Mouse (Mus musculus) embryonic facial prominence, embryonic 10.5 days (tissue): ENCODE results near the gene Tln1. TPM values are rescaled to one million over a fixed set of nuclear protein-coding genes. Genes with fewer than 3 reads are reported as not detected.
"Not testable (repeated sequence)": the region's sequence is repeated elsewhere in the genome, so short reads cannot be mapped to it uniquely, and the experiment has no call there.

Experiments
- DNase-seq: peaks from one replicate; pipeline ENCODE4 v3.0.0-alpha.2; 2017; ENCODE audit warnings: low spot score
- H3K27ac ChIP-seq: fragments of 300-500 bp; sonication (generic); replicated peaks from 2 replicates; pipeline ENCODE4 v1.5.1; 2016; ENCODE audit warnings: mild to moderate bottlenecking
- H3K27me3 ChIP-seq: fragments of 300-500 bp; sonication (generic); replicated peaks from 2 replicates; pipeline ENCODE4 v1.6.1; 2016; ENCODE audit warnings: low read depth, mild to moderate bottlenecking; ENCODE audit not compliant: poor library complexity, severe bottlenecking
- H3K36me3 ChIP-seq: fragments of 300-500 bp; sonication (generic); replicated peaks from 2 replicates; pipeline ENCODE4 v1.6.1; 2016; ENCODE audit warnings: mild to moderate bottlenecking, moderate library complexity
- H3K4me1 ChIP-seq: fragments of 300-500 bp; sonication (generic); 2 replicates; pipeline ENCODE4 v1.6.1; 2016
- H3K4me3 ChIP-seq: fragments of 300-500 bp; sonication (generic); 2 replicates; pipeline ENCODE4 v1.5.1; 2016; ENCODE audit warnings: mild to moderate bottlenecking, moderate library complexity
- H3K9me3 ChIP-seq: fragments of 300-500 bp; sonication (generic); 2 replicates; pipeline ENCODE4 v1.6.1; 2016; ENCODE audit warnings: mild to moderate bottlenecking
- WGBS: fragments of 180-500 bp; shearing (Covaris S2); methylation state at CpG from one replicate; pipeline ENCODE4 v1.1.7; 2016; 5-methylcytosine and 5-hydroxymethylcytosine counted together
- polyA plus RNA-seq: library from polyadenylated mRNA; unstranded; fragments of >200 nt; fragmentation: Nextera tagmentation; extraction: Ambion mirVana; gene quantifications from 2 replicates; pipeline ENCODE4 v1.2.1, GENCODE M21; 2016

The Tln1 gene
- polyA plus RNA-seq, 1 experiment from 2014 or later: 53.5 TPM

GRCm38 (mm10) chr4:43555926-43556325, 6.6 kb downstream of the Tln1 start:
- Histone ChIP-seq H3K27ac (no peak overlapping the region), H3K4me1 (peaks cover 44% of the 10 kb centered on the region), H3K4me3 (no peak overlapping the region), H3K36me3 (peaks cover 70% of the 10 kb centered on the region), H3K27me3 (no peaks in the 10 kb centered on the region), H3K9me3 (peaks cover 5% of the 10 kb centered on the region)
- 94% methylated on average over 7 of the region's 7 CpGs for WGBS
- DNase-seq: no peak

- no peak overlapping the region for H3K27ac ChIP-seq
- H3K4me1 ChIP-seq: peaks cover 24% of the 10 kb centered on the region
- no peak for DNase-seq
- peaks cover 5% of the 10 kb centered on the region for H3K9me3 ChIP-seq
- peaks cover 91% of the 10 kb centered on the region for H3K36me3 ChIP-seq
- no peaks in the 10 kb centered on the region for H3K27me3 ChIP-seq
- H3K4me3 ChIP-seq: no peak overlapping the region
Measured at GRCm38 (mm10) chr4:43553891-43554290, 8.6 kb downstream of the Tln1 start.

- no peak overlapping the region for H3K4me3 ChIP-seq
- DNase-seq: no peak
- H3K36me3 ChIP-seq: peaks cover 100% of the 10 kb centered on the region
- peaks cover 9% of the 10 kb centered on the region for H3K4me1 ChIP-seq
- H3K27me3 ChIP-seq: no peaks in the 10 kb centered on the region
- H3K27ac ChIP-seq: no peak overlapping the region
- peaks cover 5% of the 10 kb centered on the region for H3K9me3 ChIP-seq
- 96% methylated on average over 5 of the region's 5 CpGs for WGBS
Measured at GRCm38 (mm10) chr4:43552437-43552836, 10.1 kb downstream of the Tln1 start.

DNA sequence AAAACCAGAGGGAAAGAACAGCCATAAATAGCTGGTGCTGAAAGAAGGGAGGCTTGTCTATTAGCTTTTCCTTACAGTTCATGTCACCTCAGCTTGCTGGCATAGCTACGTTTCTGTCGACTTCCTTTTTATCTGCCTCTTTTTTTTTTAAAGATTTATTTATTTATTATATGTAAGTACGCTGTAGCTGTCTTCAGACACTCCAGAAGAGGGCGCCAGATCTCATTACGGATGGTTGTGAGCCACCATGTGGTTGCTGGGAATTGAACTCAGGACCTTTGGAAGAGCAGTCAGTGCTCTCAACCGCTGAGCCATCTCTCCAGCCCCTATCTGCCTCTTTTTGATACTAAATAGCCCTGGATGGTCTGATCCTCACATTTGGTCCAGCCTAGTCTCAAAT, 10.6 kb downstream of the Tln1 start:
- H3K36me3 ChIP-seq: peaks cover 100% of the 10 kb centered on the region
- not testable (repeated sequence) for H3K4me3 ChIP-seq, H3K4me1 ChIP-seq, H3K27me3 ChIP-seq, DNase-seq, H3K9me3 ChIP-seq, H3K27ac ChIP-seq
- 93% methylated on average over 6 of the region's 6 CpGs for WGBS

- Histone ChIP-seq H3K36me3 (peaks cover 100% of the 10 kb centered on the region), H3K9me3 (peaks cover 5% of the 10 kb centered on the region), H3K4me1 (no peaks in the 10 kb centered on the region), H3K27me3 (no peaks in the 10 kb centered on the region), H3K4me3 (no peak overlapping the region), H3K27ac (no peak overlapping the region)
- DNase-seq: no peak
- WGBS: 89% methylated on average over 12 of the region's 12 CpGs
Measured at GRCm38 (mm10) chr4:43549055-43549454, 13.4 kb downstream of the Tln1 start.

DNA sequence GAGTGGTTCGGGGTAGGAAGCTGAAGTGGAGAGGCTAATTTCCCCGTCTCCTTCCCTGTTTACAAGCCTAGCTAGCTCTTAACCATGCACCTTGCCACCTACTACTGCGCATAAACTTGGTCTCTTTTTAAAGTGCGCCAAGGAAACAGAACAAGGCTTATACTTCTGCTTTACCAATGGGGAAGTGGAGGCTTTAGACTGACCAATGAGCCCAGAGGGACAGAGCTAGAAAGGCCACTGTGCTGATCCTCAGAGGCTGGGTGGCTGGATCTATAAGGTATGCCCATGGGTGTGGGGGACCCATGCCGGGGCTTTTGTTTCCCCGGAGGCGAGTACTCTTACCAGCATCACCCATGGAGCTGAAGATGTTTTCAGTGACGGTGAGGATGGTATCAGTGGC, 15.3 kb downstream of the Tln1 start:
- no peak overlapping the region for H3K27ac ChIP-seq
- peaks cover 100% of the 10 kb centered on the region for H3K36me3 ChIP-seq
- H3K4me1 ChIP-seq: peaks cover 7% of the 10 kb centered on the region; the same call in 1 of the 2 replicates
- 95% methylated on average over 8 of the region's 8 CpGs for WGBS
- H3K4me3 ChIP-seq: no peak overlapping the region
- no peaks in the 10 kb centered on the region for H3K27me3 ChIP-seq
- H3K9me3 ChIP-seq: peaks cover 2% of the 10 kb centered on the region
- no peak for DNase-seq

DNA sequence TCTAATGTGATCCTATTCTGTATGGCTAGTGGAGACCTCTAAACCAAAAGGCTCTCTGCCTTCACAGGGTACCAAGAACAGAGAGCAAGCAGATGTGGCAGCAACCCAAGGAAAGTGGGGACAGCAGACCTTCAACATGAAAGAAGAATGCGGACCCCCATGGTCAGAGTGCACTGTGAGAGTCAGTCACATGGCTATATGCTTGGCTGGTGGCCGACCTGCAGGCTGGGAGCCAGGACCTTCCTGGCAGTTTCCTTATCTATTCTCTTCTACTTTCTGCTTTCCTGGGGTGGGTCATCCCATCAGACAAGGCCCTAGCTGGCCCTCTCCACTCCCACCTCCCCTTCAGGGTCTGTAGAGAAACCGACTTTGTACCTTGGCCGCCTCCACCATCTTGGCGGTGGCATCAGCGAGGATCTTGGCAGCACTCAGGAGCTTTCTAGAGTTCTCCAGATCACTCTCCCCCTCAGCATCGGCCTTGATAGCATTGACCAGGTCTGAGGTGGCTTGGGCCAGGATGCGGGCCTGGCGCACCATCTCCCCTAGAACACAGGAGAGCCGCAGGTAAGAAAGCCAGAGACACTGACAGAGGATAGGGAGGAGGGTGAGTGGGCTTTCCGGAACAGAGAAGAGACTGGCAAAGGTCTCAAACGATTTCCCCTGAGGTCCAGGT, 16.0 kb downstream of the Tln1 start:
- no peaks in the 10 kb centered on the region for H3K9me3 ChIP-seq
- H3K4me3 ChIP-seq: no peak overlapping the region
- WGBS: 94% methylated on average over 12 of the region's 12 CpGs
- no peak for DNase-seq
- H3K27ac ChIP-seq: no peak overlapping the region
- peaks cover 10% of the 10 kb centered on the region; the same call in 1 of the 2 replicates for H3K4me1 ChIP-seq
- H3K36me3 ChIP-seq: peaks cover 100% of the 10 kb centered on the region
- H3K27me3 ChIP-seq: no peaks in the 10 kb centered on the region

- Histone ChIP-seq H3K4me1 (peaks cover 10% of the 10 kb centered on the region; the same call in 1 of the 2 replicates), H3K27me3 (no peaks in the 10 kb centered on the region), H3K36me3 (peaks cover 100% of the 10 kb centered on the region), H3K27ac (no peak overlapping the region), H3K9me3 (no peaks in the 10 kb centered on the region), H3K4me3 (no peak overlapping the region)
- DNase-seq: no peak
- WGBS: 56% methylated on average over 3 of the region's 3 CpGs
Measured at GRCm38 (mm10) chr4:43542044-43542443, 20.4 kb downstream of the Tln1 start.

GRCm38 (mm10) chr4:43536031-43536430, 26.5 kb downstream of the Tln1 start:
- no peak for DNase-seq
- Histone ChIP-seq H3K27me3 (no peaks in the 10 kb centered on the region), H3K4me3 (no peak overlapping the region), H3K4me1 (no peaks in the 10 kb centered on the region), H3K36me3 (peaks cover 100% of the 10 kb centered on the region), H3K9me3 (no peaks in the 10 kb centered on the region), H3K27ac (no peak overlapping the region)
- 94% methylated on average over 9 of the region's 9 CpGs for WGBS

DNA sequence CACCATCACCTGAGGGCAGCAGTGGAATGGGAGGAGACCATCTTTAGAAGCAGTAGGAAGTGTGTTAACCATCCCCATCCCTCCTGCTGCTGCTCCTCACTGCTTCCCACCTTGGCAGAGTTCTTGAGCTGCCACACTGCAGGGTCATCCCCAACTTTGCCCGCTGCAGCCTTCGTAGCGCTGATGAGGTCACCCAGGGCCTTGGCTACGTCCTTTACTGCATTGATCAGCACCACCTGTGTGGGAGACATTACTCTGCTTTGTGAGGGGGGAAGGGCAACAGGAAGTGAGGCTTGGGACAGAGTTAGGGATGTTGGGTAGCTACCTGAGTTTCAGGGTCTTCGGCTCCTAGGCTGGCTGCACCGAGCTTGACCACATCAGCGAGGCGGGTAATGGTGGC, 26.9 kb downstream of the Tln1 start:
- no peaks in the 10 kb centered on the region for H3K4me1 ChIP-seq
- no peak overlapping the region for H3K27ac ChIP-seq
- peaks cover 100% of the 10 kb centered on the region for H3K36me3 ChIP-seq
- no peaks in the 10 kb centered on the region for H3K9me3 ChIP-seq
- no peak for DNase-seq
- H3K4me3 ChIP-seq: no peak overlapping the region
- 89% methylated on average over 8 of the region's 8 CpGs for WGBS
- no peaks in the 10 kb centered on the region for H3K27me3 ChIP-seq

DNA sequence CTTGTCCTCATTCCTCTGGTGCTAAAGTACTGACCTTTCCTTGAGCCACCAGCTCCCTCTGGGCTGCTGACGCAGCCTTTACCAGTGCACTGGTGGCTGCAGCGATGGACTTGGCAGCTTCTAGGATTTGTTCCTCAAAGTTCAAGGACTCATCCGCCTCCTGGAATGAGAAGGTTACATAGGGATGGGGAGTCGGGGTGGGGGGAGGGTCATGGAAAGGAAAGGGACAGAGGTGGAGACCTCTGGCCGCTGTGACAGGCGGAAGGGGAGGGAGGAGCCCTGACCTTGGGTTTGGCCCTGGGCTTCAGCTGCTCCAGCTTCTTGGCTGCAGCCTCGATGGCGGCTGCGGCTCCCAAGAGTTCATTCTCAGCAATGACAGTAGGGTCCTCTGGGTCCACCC, 29.2 kb downstream of the Tln1 start:
- Histone ChIP-seq H3K4me1 (no peaks in the 10 kb centered on the region), H3K4me3 (no peak overlapping the region), H3K9me3 (no peaks in the 10 kb centered on the region), H3K36me3 (peaks cover 79% of the 10 kb centered on the region), H3K27me3 (no peaks in the 10 kb centered on the region), H3K27ac (no peak overlapping the region)
- WGBS: 82% methylated on average over 9 of the region's 9 CpGs
- no peak for DNase-seq

DNA sequence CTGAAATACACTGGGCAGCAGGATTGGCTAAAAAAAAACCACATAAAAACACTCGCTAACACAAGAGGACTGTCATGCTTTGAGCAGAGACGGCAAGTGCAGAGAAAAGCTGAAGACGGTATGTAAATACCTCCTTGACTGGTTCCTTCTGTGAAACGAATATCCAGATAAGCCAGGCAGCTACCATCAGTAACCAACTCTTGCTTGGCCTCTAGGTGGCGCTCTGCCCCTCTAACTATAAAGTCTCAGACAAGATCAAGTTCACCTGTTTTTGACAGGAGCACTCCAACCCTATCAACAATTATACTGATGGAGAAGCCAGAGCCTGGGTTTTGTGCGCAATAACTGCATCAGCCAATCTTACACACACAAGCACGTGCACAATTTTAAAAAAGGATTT, 31.9 kb downstream of the Tln1 start:
- WGBS: 22% methylated on average over 7 of the region's 7 CpGs
- peaks cover 52% of the 10 kb centered on the region for H3K36me3 ChIP-seq
- no peak overlapping the region for H3K27ac ChIP-seq
- H3K27me3 ChIP-seq: peaks cover 16% of the 10 kb centered on the region
- no peaks in the 10 kb centered on the region for H3K9me3 ChIP-seq
- no peaks in the 10 kb centered on the region for H3K4me1 ChIP-seq
- DNase-seq: peak; percentile 78
- H3K4me3 ChIP-seq: no peak overlapping the region

- Histone ChIP-seq H3K36me3 (peaks cover 47% of the 10 kb centered on the region), H3K27me3 (peaks cover 21% of the 10 kb centered on the region), H3K9me3 (no peaks in the 10 kb centered on the region), H3K4me1 (no peaks in the 10 kb centered on the region), H3K4me3 (no peak overlapping the region), H3K27ac (no peak overlapping the region)
- DNase-seq: no peak
- 75% methylated on average over 8 of the region's 8 CpGs for WGBS
Measured at GRCm38 (mm10) chr4:43530081-43530501, 32.4 kb downstream of the Tln1 start.
